Mouse (Mus musculus): ENCODE measurements around the gene Ip6k2. TPM values are rescaled to one million over a fixed set of nuclear protein-coding genes. Genes with fewer than 3 reads are reported as not detected.

Gene Ip6k2
- 66.1 and 69.4 TPM in 2 replicates for polyA plus RNA-seq (2012; rRNA removed)

DNA sequence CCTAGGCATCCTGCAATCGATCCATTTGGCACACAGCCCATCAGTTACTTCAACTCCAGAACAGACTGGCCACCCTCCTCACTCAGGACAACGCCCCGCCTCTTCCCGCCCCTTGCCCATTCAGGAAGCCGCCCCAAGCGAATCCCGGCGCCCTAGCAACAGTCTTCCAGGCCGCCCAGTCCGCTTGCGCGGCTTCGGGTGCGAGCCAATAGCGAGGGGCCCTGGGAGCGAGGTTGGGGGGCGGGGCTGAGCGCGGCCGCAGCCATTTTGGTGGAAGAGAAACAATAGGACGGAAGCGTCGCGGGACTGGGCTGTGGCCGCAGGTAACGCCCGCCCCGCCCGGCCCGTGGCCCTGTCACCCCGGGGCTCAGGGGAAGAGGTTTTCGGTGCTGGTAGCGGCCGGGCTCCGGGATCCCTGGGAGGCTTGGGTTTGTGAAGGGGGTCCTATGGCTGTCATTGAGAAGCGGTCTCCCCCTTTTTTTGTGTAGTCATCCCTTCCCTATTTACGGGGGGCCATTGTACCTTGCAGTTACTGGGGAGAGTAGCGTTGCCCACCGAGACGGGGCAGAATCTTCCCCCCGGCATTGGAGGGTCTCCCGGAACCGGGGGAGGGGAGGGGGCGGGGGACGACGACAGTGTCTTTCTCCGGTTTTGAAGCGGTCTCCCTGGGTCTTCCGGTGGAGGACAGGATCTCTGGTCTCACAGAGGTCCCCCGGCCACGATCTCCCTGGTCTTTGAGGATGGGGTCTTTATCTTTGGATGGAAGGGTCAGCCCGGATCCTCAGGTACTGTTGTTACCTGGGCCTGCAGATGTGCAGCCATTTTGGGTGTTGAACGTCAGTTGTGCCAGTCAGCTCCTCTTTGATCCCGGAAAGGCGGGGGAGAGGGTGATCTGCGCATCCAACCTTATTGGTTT is at the start of gene Ip6k2:
TSS of gene Ip6k2 (plus strand) at position 249 of the 916 bp plus-strand sequence.
- Histone ChIP-seq H3K4me1 (ENCODE audit: control insufficient read depth, insufficient read depth, low read length) (peaks cover 21% of the 10 kb centered on the region), H3K4me3 (replicated peaks; ENCODE audit: extremely low read depth, low read depth, low read length) (peak within 1 kb of the TSS; percentile 94)
- under 1% methylated on average over 56 of the region's 56 CpGs for WGBS
- TF ChIP-seq POLR2A (IDR thresholded peaks at IDR 0.05; ENCODE audit: borderline replicate concordance, extremely low read depth, low read depth, low read length) (peak; percentile 74; the same call in 1 of the 2 replicates), CTCF (IDR thresholded peaks at IDR 0.05; ENCODE audit: insufficient read depth, low read length) (no peak)
- DNase-seq = peak; percentile 93

DNA sequence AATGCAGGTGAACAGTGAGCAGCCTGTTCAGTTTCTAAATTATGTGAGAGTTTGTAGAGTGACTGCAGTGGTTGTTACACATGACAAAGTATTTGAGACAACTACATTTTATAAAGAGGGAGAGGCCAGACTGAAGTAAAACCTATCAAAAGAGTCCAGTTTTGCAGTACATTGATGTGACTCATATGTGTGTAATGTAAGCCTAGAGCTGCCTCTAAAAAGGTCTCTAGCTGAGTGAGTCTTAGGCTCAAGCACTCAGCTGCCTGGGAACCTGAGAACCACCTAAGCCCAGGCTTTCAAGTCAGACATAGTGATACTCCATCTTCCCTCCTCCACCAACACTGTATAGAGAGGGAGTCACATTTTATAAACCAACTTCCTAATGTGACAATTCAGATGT is 49.0 kb upstream of the Ip6k2 start:
- no peak for DNase-seq
- Histone ChIP-seq H3K4me1 (ENCODE audit: control insufficient read depth, insufficient read depth, low read length) (no peaks in the 10 kb centered on the region), H3K4me3 (replicated peaks; ENCODE audit: extremely low read depth, low read depth, low read length) (no peak overlapping the region)
- TF ChIP-seq POLR2A (IDR thresholded peaks at IDR 0.05; ENCODE audit: borderline replicate concordance, extremely low read depth, low read depth, low read length) (no peak), CTCF (IDR thresholded peaks at IDR 0.05; ENCODE audit: insufficient read depth, low read length) (no peak)

DNA sequence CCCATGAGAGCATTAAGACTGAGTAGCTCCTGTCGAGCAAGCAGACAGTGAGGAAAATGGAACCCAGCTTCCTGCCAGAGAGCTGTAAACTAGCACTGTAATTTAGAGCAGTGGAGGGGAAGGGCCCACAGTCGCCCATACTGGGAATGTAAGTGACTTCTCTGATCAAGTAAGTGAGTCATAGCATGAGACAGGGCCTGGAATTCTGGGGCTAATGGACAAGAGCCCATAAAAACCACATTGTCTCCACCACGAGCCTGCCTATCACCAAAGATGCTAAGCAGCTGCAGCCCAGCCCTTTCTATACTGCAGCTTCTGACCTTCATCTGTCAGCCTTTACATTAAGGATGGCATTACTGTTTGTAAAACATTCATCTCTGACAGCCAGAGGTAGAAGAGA is 44.4 kb upstream of the Ip6k2 start:
- no peak for DNase-seq
- TF ChIP-seq POLR2A (IDR thresholded peaks at IDR 0.05; ENCODE audit: borderline replicate concordance, extremely low read depth, low read depth, low read length) (no peak), CTCF (IDR thresholded peaks at IDR 0.05; ENCODE audit: insufficient read depth, low read length) (no peak)
- WGBS = 62% methylated on average over 3 of the region's 3 CpGs
- no peak overlapping the region for H3K4me3 ChIP-seq (replicated peaks; ENCODE audit: extremely low read depth, low read depth, low read length)
- no peaks in the 10 kb centered on the region for H3K4me1 ChIP-seq (ENCODE audit: control insufficient read depth, insufficient read depth, low read length)

DNA sequence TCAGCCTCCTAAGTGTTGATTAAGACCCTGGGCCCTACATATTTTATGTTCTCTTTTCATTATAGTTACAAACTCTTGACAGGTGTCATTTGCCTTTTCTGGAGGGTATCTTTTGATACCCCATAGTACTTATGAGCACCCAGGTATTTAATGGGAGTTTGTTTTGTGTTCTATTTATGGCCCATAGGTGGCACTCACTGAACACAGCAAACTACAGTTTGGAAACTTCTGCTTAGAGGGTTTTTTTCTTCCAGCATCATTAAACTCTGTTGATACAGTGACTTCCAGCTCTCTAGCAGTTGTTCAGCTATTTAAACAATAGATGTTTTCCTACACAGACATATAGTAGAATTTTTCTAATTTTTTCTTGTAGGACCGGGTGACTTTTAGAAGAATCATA is 43.5 kb upstream of the Ip6k2 start:
- Histone ChIP-seq H3K4me3 (replicated peaks; ENCODE audit: extremely low read depth, low read depth, low read length) (no peak overlapping the region), H3K4me1 (ENCODE audit: control insufficient read depth, insufficient read depth, low read length) (no peaks in the 10 kb centered on the region)
- TF ChIP-seq POLR2A (IDR thresholded peaks at IDR 0.05; ENCODE audit: borderline replicate concordance, extremely low read depth, low read depth, low read length) (no peak), CTCF (IDR thresholded peaks at IDR 0.05; ENCODE audit: insufficient read depth, low read length) (no peak)
- 96% methylated on average over 1 of the region's 1 CpGs for WGBS
- DNase-seq = no peak

DNA sequence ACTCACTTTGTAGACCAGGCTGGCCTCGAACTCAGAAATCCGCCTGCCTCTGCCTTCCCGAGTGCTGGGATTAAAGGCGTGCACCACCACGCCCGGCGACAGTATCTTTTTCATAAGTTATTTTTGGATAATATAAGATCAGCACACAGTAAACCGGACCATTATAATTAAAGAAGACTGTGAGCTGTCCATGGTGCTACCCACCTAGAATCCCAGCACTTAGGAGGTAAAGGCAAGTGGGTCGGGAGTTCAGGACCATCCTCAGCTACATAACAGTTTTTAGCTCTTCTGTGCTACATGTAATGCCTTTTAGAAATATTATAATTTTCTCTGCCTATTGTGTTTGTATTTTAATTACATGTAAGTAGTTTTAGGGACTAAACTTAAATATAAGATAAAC is 41.5 kb upstream of the Ip6k2 start:
- TF ChIP-seq POLR2A (IDR thresholded peaks at IDR 0.05; ENCODE audit: borderline replicate concordance, extremely low read depth, low read depth, low read length) = no peak
- no peak for TF ChIP-seq CTCF (IDR thresholded peaks at IDR 0.05; ENCODE audit: insufficient read depth, low read length)
- Histone ChIP-seq H3K4me3 (replicated peaks; ENCODE audit: extremely low read depth, low read depth, low read length) (no peak overlapping the region), H3K4me1 (ENCODE audit: control insufficient read depth, insufficient read depth, low read length) (no peaks in the 10 kb centered on the region)
- DNase-seq = no peak
- whole genome bisulfite sequencing = 87% methylated on average over 9 of the region's 9 CpGs

GRCm38 (mm10) chr9:108746876-108747499 is 36.6 kb upstream of the Ip6k2 start:
- Histone ChIP-seq H3K4me3 (replicated peaks; ENCODE audit: extremely low read depth, low read depth, low read length) (no peak overlapping the region), H3K4me1 (ENCODE audit: control insufficient read depth, insufficient read depth, low read length) (no peaks in the 10 kb centered on the region)
- no peak for TF ChIP-seq CTCF (IDR thresholded peaks at IDR 0.05; ENCODE audit: insufficient read depth, low read length)
- TF ChIP-seq POLR2A (IDR thresholded peaks at IDR 0.05; ENCODE audit: borderline replicate concordance, extremely low read depth, low read depth, low read length) = no peak
- DNase-seq = no peak
- 81% methylated on average over 14 of the region's 14 CpGs for WGBS

DNA sequence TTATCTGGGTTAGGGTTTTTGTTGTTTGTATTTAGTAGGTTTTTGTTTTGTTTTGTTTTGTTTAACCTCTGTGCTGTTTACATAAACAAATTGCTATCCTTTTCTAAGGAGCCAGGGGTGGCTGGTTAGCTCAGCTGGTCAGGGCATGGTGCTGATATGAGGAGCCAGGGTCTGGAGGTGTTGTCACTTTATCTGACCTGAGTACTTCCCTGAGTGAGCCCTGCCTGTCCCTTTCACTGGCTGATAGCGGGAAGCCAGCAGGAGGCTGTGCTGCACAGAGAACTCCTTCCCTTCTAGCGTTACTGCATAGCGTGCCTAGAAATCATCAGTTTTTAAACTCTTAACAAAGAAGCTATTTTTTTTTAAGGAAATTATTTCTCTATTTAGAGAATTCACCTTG is 35.9 kb upstream of the Ip6k2 start:
- no peak for DNase-seq
- 94% methylated on average over 3 of the region's 3 CpGs for WGBS
- H3K4me3 ChIP-seq (replicated peaks; ENCODE audit: extremely low read depth, low read depth, low read length) = no peak overlapping the region
- no peak for TF ChIP-seq POLR2A (IDR thresholded peaks at IDR 0.05; ENCODE audit: borderline replicate concordance, extremely low read depth, low read depth, low read length)
- no peak for TF ChIP-seq CTCF (IDR thresholded peaks at IDR 0.05; ENCODE audit: insufficient read depth, low read length)
- no peaks in the 10 kb centered on the region for H3K4me1 ChIP-seq (ENCODE audit: control insufficient read depth, insufficient read depth, low read length)

DNA sequence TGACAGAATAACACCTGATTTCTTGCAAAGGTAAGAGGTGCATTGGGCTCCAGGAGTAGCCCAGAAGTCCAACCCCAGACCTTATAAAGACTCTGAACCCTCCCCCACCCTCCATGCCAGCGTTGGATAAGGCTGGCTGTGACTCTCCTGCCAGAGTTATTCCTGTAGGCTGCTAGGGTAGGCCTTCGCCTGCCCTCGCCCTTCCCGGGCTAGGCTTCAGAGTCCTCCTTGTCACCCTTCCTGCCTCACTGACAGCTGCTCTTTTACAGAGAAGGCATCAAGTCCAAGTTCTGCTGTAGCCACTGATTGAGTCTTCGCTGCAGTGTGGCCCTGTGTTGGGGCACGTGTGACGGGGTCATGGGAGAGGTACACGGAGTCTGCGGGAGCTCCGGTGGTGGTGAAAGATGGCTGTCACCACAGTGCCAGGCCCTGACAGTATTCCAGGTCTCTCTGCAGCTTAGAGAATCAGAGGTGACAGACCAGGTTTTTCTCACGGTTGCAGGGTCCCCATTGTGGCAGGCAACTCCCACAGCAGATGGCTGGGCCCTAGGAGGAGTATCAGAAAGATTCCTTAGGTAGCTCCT is 34.9 kb upstream of the Ip6k2 start:
- TF ChIP-seq CTCF (IDR thresholded peaks at IDR 0.05; ENCODE audit: insufficient read depth, low read length) = no peak
- TF ChIP-seq POLR2A (IDR thresholded peaks at IDR 0.05; ENCODE audit: borderline replicate concordance, extremely low read depth, low read depth, low read length) = no peak
- no peak overlapping the region for H3K4me3 ChIP-seq (replicated peaks; ENCODE audit: extremely low read depth, low read depth, low read length)
- no peak for DNase-seq
- H3K4me1 ChIP-seq (ENCODE audit: control insufficient read depth, insufficient read depth, low read length) = no peaks in the 10 kb centered on the region
- WGBS = 83% methylated on average over 11 of the region's 11 CpGs

GRCm38 (mm10) chr9:108750616-108751015 is 33.0 kb upstream of the Ip6k2 start:
- no peak for TF ChIP-seq CTCF (IDR thresholded peaks at IDR 0.05; ENCODE audit: insufficient read depth, low read length)
- TF ChIP-seq POLR2A (IDR thresholded peaks at IDR 0.05; ENCODE audit: borderline replicate concordance, extremely low read depth, low read depth, low read length) = no peak
- 84% methylated on average over 11 of the region's 11 CpGs for WGBS

More at GRCm38 (mm10) chr9:108750616-108751015, 33.0 kb upstream of the Ip6k2 start:
- no peak for DNase-seq
- no peaks in the 10 kb centered on the region for H3K4me1 ChIP-seq (ENCODE audit: control insufficient read depth, insufficient read depth, low read length)
- H3K4me3 ChIP-seq (replicated peaks; ENCODE audit: extremely low read depth, low read depth, low read length) = no peak overlapping the region

All from lung, adult 2 months (tissue).